Mouse (Mus musculus) heart, embryonic 14.5 days (tissue): ENCODE data around the gene Cacna1a. TPM values are rescaled to one million over a fixed set of nuclear protein-coding genes. Genes with fewer than 3 reads are reported as not detected.

Experiments used
- ATAC-seq: fragments of 200-750 bp; cut with Nextera tagmentation; 2 replicates; pipeline ENCODE4 v1.8.0; 2017; ENCODE audit warnings: low read depth, moderate TSS enrichment; ENCODE audit not compliant: insufficient number of reproducible peaks, insufficient read depth, low FRiP score
- H3K27ac ChIP-seq, 2 experiments: fragments of 200-500 bp in 1 of 2; fragments of 300-500 bp in 1 of 2; sonication (generic) in 1 of 2; replicated peaks in 1 of 2; 2 replicates each; pipeline ENCODE4 v1.5.1; 2012 to 2014; ENCODE audit warnings: low read depth in 2 of 2, low read length in 2 of 2, control low read depth in 1 of 2, mild to moderate bottlenecking in 1 of 2, mixed read lengths in 1 of 2; ENCODE audit not compliant: control insufficient read depth in 1 of 2, insufficient read depth in 1 of 2
- H3K27me3 ChIP-seq: fragments of 300-500 bp; sonication (generic); 2 replicates; pipeline ENCODE4 v1.6.1; 2014; ENCODE audit warnings: mild to moderate bottlenecking, low read length, control low read depth; ENCODE audit not compliant: control insufficient read depth, insufficient read depth
- H3K36me3 ChIP-seq: fragments of 300-500 bp; sonication (generic); 2 replicates; pipeline ENCODE4 v1.6.1; 2014; ENCODE audit warnings: mild to moderate bottlenecking, control low read depth, low read length, mixed read lengths; ENCODE audit not compliant: control insufficient read depth, insufficient read depth
- H3K4me1 ChIP-seq, 2 experiments: fragments of 200-500 bp in 1 of 2; fragments of 300-500 bp in 1 of 2; sonication (generic) in 1 of 2; 2 replicates each; pipeline ENCODE4 v1.6.1; 2012 to 2014; ENCODE audit warnings: low read length in 2 of 2, control low read depth in 1 of 2, mixed read lengths in 1 of 2; ENCODE audit not compliant: control insufficient read depth in 2 of 2, insufficient read depth in 2 of 2
- H3K4me2 ChIP-seq: fragments of 300-500 bp; sonication (generic); 2 replicates; pipeline ENCODE4 v1.6.1; 2014; ENCODE audit warnings: mild to moderate bottlenecking, low read length
- H3K4me3 ChIP-seq, 2 experiments: fragments of 200-500 bp in 1 of 2; fragments of 300-500 bp in 1 of 2; sonication (generic) in 1 of 2; 2 replicates each; pipeline ENCODE4 v1.5.1; 2012 to 2014; ENCODE audit warnings: low read length in 2 of 2, mild to moderate bottlenecking in 2 of 2, control low read depth in 1 of 2, low read depth in 1 of 2, moderate library complexity in 1 of 2; ENCODE audit not compliant: control insufficient read depth in 1 of 2, insufficient read depth in 1 of 2
- H3K9ac ChIP-seq: fragments of 300-500 bp; sonication (generic); 2 replicates; pipeline ENCODE4 v1.6.1; 2014; ENCODE audit warnings: mild to moderate bottlenecking, low read length
- H3K9me3 ChIP-seq: fragments of 300-500 bp; sonication (generic); 2 replicates; pipeline ENCODE4 v1.6.1; 2016; ENCODE audit warnings: low read length, control low read depth; ENCODE audit not compliant: control insufficient read depth
- WGBS: fragments of 180-500 bp; shearing (Covaris S2); extraction: QIAGEN DNeasy Blood & Tissue Kit; methylation state at CpG from one replicate; pipeline ENCODE4 v1.1.7; 2014; 5-methylcytosine and 5-hydroxymethylcytosine counted together
- polyA plus RNA-seq: library from polyadenylated mRNA; unstranded; fragments of >200 nt; fragmentation: Nextera tagmentation; extraction: Ambion mirVana; gene quantifications from 2 replicates; pipeline ENCODE4 v1.2.1, GENCODE M21; 2014

Cacna1a gene
- polyA plus RNA-seq, 1 experiment from 2014 or later = 8.4 TPM

GRCm38 (mm10) chr8:84375803-84376202, 12.4 kb upstream of the Cacna1a start:
- Histone ChIP-seq H3K36me3 (no peaks in the 10 kb centered on the region), H3K9ac (no peak overlapping the region), H3K4me1 (no peaks in the 10 kb centered on the region; a peak in 1 of 4 replicates), H3K9me3 (no peaks in the 10 kb centered on the region), H3K4me2 (no peak overlapping the region), H3K27me3 (no peaks in the 10 kb centered on the region), H3K4me3 (no peak overlapping the region), H3K27ac (no peak overlapping the region)
- WGBS = 77% methylated on average over 5 of the region's 5 CpGs
- no peak for ATAC-seq

GRCm38 (mm10) chr8:84376564-84376963, 11.7 kb upstream of the Cacna1a start:
- Histone ChIP-seq H3K9ac (no peak overlapping the region), H3K9me3 (no peaks in the 10 kb centered on the region), H3K36me3 (no peaks in the 10 kb centered on the region), H3K27me3 (no peaks in the 10 kb centered on the region), H3K27ac (no peak overlapping the region), H3K4me3 (no peak overlapping the region), H3K4me1 (no peaks in the 10 kb centered on the region; a peak in 1 of 4 replicates), H3K4me2 (no peak overlapping the region)
- ATAC-seq = no peak
- 62% methylated on average over 6 of the region's 6 CpGs for WGBS

- H3K4me3 ChIP-seq = no peak overlapping the region
- H3K9ac ChIP-seq = no peak overlapping the region
- no peaks in the 10 kb centered on the region for H3K9me3 ChIP-seq
- WGBS = 75% methylated on average over 7 of the region's 7 CpGs
- H3K27ac ChIP-seq = no peak overlapping the region
- no peak for ATAC-seq
- no peaks in the 10 kb centered on the region for H3K36me3 ChIP-seq
- no peak overlapping the region for H3K4me2 ChIP-seq
- no peaks in the 10 kb centered on the region for H3K27me3 ChIP-seq
- no peaks in the 10 kb centered on the region for H3K4me1 ChIP-seq
Measured at GRCm38 (mm10) chr8:84381676-84382075, 6.6 kb upstream of the Cacna1a start.

- H3K9ac ChIP-seq = no peak overlapping the region
- no peak overlapping the region for H3K4me3 ChIP-seq
- H3K27me3 ChIP-seq = no peaks in the 10 kb centered on the region
- no peaks in the 10 kb centered on the region for H3K9me3 ChIP-seq
- peak overlapping the region; percentile 31 to 34; a peak in 2 of 4 replicates for H3K27ac ChIP-seq
- WGBS = 28% methylated on average over 9 of the region's 9 CpGs
- no peaks in the 10 kb centered on the region for H3K36me3 ChIP-seq
- peaks cover 7 to 8% of the 10 kb centered on the region in 2 experiments for H3K4me1 ChIP-seq
- H3K4me2 ChIP-seq = peak overlapping the region; percentile 24; the same call in 1 of the 2 replicates
- ATAC-seq = peak; percentile 73; the same call in 1 of the 2 replicates
Measured at GRCm38 (mm10) chr8:84388773-84389172, 533 bp downstream of the Cacna1a start.

DNA sequence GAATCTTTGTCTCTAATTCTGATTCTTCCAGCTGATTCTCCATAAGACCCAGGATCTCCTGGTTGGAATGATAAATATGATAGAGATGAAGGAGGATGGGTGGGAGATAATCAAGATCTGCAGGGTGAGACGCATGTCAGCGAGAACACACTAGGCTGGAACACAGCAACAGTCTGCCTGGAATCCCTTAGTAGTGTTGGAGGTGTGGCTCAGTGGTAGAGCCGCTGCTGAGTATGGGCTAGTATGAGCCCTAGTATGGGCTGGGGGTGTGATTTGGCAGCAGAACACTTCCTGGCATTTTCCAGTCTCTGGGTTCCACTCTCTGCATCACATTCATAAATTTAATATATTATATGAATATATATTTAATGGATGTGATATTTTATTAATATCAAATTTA, 933 bp downstream of the Cacna1a start:
- no peak; the same call in 1 of the 2 replicates for ATAC-seq

GRCm38 (mm10) chr8:84391611-84392010, 3.4 kb downstream of the Cacna1a start:
- H3K27me3 ChIP-seq = no peaks in the 10 kb centered on the region
- no peak overlapping the region for H3K9ac ChIP-seq
- H3K4me3 ChIP-seq = no peak overlapping the region
- no peak overlapping the region for H3K27ac ChIP-seq
- 93% methylated on average over 5 of the region's 5 CpGs for WGBS
- no peaks in the 10 kb centered on the region for H3K36me3 ChIP-seq
- H3K4me2 ChIP-seq = no peak overlapping the region
- no peak for ATAC-seq
- H3K9me3 ChIP-seq = no peaks in the 10 kb centered on the region
- peaks cover 7 to 8% of the 10 kb centered on the region in 2 experiments for H3K4me1 ChIP-seq

More for the DNA sequence above, 933 bp downstream of the Cacna1a start:
- no peak overlapping the region; a peak in 1 of 4 replicates for H3K27ac ChIP-seq
- H3K4me1 ChIP-seq = peaks cover 7 to 8% of the 10 kb centered on the region in 2 experiments
- H3K9ac ChIP-seq = no peak overlapping the region
- H3K4me2 ChIP-seq = no peak overlapping the region
- no peaks in the 10 kb centered on the region for H3K36me3 ChIP-seq
- 71% methylated on average over 3 of the region's 3 CpGs for WGBS
- H3K27me3 ChIP-seq = no peaks in the 10 kb centered on the region
- H3K4me3 ChIP-seq = no peak overlapping the region
- H3K9me3 ChIP-seq = no peaks in the 10 kb centered on the region

GRCm38 (mm10) chr8:84395751-84396457, 7.7 kb downstream of the Cacna1a start:
- ATAC-seq = no peak
- no peaks in the 10 kb centered on the region for H3K27me3 ChIP-seq
- no peaks in the 10 kb centered on the region for H3K4me1 ChIP-seq
- no peak overlapping the region for H3K9ac ChIP-seq
- WGBS = 68% methylated on average over 6 of the region's 6 CpGs
- no peak overlapping the region for H3K4me3 ChIP-seq
- H3K27ac ChIP-seq = no peak overlapping the region
- H3K4me2 ChIP-seq = no peak overlapping the region
- H3K9me3 ChIP-seq = no peaks in the 10 kb centered on the region
- no peaks in the 10 kb centered on the region for H3K36me3 ChIP-seq
